Mouse (Mus musculus): ENCODE data around the gene Tubb4a.
"Not testable (repeated sequence)": the region's sequence is repeated elsewhere in the genome, so short reads cannot be mapped to it uniquely, and the experiment has no call there.

The Tubb4a gene

GRCm38 (mm10) chr17:57087049-57087832 is at the start of gene Tubb4a:
TSS of gene Tubb4a (minus strand) at chr17:57087782.
- DNase-seq, result peak; percentile 92 to 95

- no peak for DNase-seq
These were observed 48.1 kb upstream of the Tubb4a start for GRCm38 (mm10) chr17:57135635-57136034.

DNA sequence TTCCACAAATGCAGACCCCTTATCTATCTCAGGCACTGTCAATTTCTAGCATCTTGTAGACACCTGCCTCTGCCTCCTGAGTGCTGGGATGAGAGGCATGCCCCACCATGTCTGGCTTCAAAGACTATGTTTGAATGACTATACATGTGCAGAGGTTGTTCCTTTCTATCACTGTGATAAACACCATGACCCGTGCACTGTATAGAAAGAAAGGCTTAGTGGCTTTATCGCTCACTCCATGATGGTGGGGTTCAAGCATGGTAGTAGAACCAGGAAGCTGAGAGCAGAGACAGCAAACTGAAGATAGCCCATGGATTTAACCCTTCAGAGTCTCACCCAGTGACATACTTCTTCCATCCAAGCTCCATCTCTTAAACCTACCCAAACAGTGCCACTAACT is 47.1 kb upstream of the Tubb4a start:
- DNase-seq, result no peak

DNA sequence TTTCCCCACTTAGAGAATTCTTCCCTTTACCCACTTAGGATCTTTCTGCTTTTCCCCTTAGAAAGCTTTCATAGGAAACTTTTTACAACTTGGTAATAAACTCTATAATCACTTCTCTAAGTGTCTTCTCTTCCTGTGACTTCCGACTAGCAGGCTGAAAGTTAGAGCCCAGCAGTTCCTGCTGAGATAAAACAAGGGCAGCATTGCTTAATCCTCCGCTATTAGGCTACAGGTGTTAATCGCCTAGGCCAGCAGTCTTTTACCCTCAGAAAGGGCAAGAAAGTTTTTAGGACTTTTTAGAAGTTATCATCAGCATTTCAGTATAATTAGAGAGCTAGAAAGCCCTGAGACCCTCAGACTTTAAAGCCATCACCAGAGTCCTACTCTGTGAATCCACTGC is 46.4 kb upstream of the Tubb4a start:
- DNase-seq, result not testable (repeated sequence)

GRCm38 (mm10) chr17:57131793-57132192 is 44.2 kb upstream of the Tubb4a start:
- DNase-seq, result no peak

- no peak for DNase-seq
These were observed 38.5 kb upstream of the Tubb4a start for GRCm38 (mm10) chr17:57125853-57126622.

DNA sequence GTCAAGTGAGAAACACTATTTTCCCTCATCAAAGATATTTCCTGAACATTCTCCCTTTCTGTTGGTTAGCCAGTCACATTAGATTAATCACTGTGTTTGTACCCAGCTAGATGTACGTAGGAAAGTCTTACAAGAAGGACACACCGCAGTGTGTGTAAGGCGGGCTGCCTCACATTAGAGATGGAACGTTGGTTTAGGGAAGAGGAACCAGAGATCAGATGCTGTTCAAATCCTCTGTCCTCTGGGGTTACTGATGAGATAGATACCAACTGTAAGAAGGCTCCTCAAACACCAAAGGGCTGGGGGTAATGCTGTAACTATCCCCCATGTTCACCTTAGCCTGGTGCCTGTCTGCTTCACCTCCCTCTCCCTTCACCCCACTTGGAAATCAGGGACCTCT is 37.2 kb upstream of the Tubb4a start:
- DNase-seq, result no peak

GRCm38 (mm10) chr17:57123192-57124118 is 35.9 kb upstream of the Tubb4a start:
- DNase-seq, result no peak

DNA sequence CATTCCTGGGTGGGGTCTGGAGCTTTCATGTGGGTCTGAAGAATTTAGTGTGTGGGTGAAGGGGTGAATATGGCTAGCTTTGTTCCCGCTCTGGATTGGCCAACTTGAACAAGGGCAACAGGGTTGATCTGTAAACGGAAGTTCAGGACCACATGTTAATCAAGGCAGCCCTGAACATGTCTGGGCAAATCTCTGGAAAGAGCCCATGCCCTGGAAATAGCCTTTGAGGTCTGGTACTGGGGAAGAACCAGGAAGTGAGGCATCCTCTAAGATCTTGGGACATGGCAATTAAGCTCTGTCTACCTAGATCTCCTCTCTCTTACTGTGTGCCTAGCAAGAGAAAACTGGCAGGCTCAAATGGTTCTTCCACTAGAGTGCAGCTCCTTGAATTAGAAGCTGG is 34.3 kb upstream of the Tubb4a start:
- no peak for DNase-seq

GRCm38 (mm10) chr17:57118524-57119349 is 31.2 kb upstream of the Tubb4a start:
- DNase-seq, result no peak

GRCm38 (mm10) chr17:57116801-57117200 is 29.2 kb upstream of the Tubb4a start:
- DNase-seq, result no peak

GRCm38 (mm10) chr17:57112768-57113474 is 25.3 kb upstream of the Tubb4a start:
- DNase-seq, result no peak

- no peak for DNase-seq
These were observed 22.4 kb upstream of the Tubb4a start for GRCm38 (mm10) chr17:57110005-57110404.

GRCm38 (mm10) chr17:57108666-57109171 is 21.1 kb upstream of the Tubb4a start:
- DNase-seq, result no peak

DNA sequence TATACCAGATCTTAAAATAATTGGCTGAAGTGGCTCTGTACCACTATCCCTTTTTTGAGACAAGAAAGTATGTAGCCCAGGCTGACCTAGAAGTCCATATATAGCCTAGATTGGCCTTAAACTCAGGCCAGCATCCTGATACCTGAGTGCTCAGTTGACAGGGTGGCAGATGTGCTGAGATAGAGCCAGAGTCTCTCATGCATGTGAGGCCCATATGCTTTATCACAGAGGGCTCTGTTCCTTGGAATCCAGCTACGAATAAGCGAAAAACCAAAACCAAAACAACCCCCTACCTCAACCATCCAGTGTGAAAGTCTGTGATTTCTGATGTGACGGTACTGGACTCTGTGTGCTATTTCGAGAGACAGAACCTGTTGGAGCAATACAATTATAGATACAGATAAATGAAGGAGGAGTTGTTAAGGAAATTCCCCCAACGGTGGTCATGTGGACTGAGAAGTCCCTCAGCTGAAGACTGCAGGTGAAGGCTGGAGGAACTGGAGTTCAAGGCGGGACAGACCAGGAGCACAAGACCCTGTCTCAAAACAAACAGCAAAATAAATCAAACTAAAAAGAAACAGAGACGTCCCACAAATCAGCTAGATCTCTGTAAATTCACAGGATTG is 20.6 kb upstream of the Tubb4a start:
- DNase-seq, result no peak

DNA sequence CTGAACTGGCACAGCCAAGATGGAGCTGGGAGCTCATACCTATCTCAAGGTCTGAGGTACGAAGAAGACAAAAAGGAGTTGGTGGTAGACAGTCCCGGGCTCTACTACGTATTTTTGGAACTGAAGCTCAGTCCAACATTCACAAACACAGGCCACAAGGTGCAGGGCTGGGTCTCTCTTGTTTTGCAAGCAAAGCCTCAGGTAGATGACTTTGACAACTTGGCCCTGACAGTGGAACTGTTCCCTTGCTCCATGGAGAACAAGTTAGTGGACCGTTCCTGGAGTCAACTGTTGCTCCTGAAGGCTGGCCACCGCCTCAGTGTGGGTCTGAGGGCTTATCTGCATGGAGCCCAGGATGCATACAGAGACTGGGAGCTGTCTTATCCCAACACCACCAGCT is 19.5 kb upstream of the Tubb4a start:
- DNase-seq, result no peak

DNA sequence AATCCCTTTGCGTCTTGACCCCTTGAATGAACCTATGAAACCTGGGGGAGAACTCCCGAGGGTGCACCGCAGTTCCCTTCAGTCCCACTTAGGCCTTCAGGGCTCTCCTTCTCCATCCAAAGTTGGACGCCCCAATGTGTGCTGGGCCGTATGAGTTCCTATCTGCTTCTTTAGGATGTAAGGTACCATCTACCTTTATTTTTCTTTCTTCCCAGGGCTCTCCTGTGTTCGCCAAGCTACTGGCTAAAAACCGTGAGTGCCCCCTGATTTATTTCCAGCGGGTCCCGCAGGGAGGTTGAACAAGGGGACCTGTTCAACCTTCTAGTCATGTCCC is 18.4 kb upstream of the Tubb4a start:
- no peak for DNase-seq

DNA sequence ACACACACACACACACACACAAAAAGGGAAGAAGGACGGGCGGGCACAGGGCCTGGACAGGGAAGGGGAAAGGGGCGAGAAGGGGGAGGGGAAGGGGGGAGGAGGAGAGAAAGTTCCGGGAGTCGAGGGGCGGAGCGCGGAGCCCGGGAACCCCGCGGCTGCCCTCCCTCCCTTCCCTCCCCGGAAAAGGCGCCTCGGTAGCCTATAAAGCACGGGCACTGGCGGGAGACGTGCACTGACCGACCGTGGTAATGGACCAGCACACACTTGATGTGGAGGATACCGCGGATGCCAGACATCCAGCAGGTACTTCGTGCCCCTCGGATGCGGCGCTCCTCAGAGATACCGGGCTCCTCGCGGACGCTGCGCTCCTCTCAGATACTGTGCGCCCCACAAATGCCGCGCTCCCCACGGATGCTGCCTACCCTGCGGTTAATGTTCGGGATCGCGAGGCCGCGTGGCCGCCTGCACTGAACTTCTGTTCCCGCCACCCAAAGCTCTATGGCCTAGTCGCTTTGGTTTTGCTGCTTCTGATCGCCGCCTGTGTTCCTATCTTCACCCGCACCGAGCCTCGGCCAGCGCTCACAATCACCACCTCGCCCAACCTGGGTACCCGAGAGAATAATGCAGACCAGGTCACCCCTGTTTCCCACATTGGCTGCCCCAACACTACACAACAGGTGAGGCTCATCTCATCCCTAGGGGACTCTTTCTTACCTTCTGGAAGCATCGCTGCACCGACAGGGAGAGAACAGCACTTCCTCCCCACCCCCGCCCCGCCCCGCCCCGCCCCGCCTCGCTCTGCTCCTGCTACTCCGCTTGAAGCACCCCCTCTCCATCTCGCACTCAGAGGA is 17.8 kb upstream of the Tubb4a start, which contains the start of gene Tnfsf9:
TSS of gene Tnfsf9 (plus strand) at position 145 of the 854 bp plus-strand sequence.
- peak; percentile 52 to 68 for DNase-seq

DNA sequence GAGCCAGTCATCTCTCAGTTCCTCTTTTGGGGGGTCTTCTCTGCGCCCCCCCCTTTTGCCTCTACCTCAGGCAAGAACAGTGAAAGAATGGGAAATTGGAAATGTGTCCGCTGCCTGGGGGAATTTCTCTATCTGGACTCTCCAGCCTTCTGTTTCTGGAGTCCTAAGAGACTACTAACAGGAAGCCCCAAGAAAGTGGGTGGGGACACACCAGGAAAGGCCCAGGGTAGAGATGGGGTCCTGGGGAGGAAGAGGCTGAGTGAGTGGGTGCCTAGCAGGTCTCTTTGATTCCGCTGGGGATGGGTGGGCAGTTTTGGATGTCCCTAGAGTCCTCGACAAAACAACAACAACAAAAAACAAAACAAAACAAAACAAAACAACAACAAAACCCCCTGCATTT is 16.9 kb upstream of the Tubb4a start:
- DNase-seq, result no peak

GRCm38 (mm10) chr17:57102276-57102675 is 14.7 kb upstream of the Tubb4a start:
- no peak for DNase-seq
